Mouse (Mus musculus): ENCODE measurements around the gene Nup98. TPM values are rescaled to one million over a fixed set of nuclear protein-coding genes. Genes with fewer than 3 reads are reported as not detected.

Nup98 gene
- total RNA-seq, 2 experiments from 2014 or later = 41.6 to 45.3 TPM

- no peak for DNase-seq (ENCODE audit: extremely low spot score in 1 of 2, low spot score in 2 of 2)
- no peak for TF ChIP-seq CTCF (IDR thresholded peaks at IDR 0.05)
- H3K27ac ChIP-seq = no peak overlapping the region
- no peak overlapping the region for H3K4me3 ChIP-seq
- intact Hi-C loops (cut with DNase I) = no loop called here
These were observed 96.7 kb downstream of the Nup98 start for GRCm38 (mm10) chr7:102113151-102113729.

- no peak overlapping the region for H3K4me3 ChIP-seq
- H3K27ac ChIP-seq = no peak overlapping the region
- no peak for DNase-seq (ENCODE audit: extremely low spot score in 1 of 2, low spot score in 2 of 2)
- no peak for TF ChIP-seq CTCF (IDR thresholded peaks at IDR 0.05)
- intact Hi-C loops (cut with DNase I) = no loop called here
These were observed 100.2 kb downstream of the Nup98 start for GRCm38 (mm10) chr7:102109746-102110145.

GRCm38 (mm10) chr7:102109171-102109570 is 100.8 kb downstream of the Nup98 start, which contains the start of gene Art5:
TSS of gene Art5 (minus strand) at chr7:102109489.
- H3K4me3 ChIP-seq = no peak within 1 kb of the TSS
- no peak for TF ChIP-seq CTCF (IDR thresholded peaks at IDR 0.05)
- DNase-seq (ENCODE audit: extremely low spot score in 1 of 2, low spot score in 2 of 2) = no peak
- intact Hi-C loops (cut with DNase I) = no loop called here
- no peak within 1 kb of the TSS for H3K27ac ChIP-seq

DNA sequence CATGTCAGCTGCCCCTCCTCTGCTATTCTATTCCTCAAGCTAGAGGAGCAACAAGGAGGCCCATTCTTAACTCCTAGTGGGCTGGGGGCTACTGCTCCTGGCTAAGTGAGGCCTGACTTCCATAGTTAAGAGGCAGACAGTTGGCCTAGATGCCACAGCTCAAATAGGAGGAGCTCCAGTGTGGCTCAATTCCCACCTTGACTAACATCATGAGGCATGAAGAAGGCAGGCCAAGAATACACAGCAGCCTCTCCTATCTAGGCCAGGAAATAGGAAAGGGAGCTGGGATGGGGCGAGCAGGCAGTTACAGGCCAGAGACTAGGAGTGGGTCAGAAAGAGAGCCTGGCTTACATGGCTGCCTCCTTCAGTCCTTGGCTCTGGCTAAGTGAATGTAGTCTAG is 101.8 kb downstream of the Nup98 start:
- no peak for TF ChIP-seq CTCF (IDR thresholded peaks at IDR 0.05)
- Histone ChIP-seq H3K4me3 (no peak overlapping the region), H3K27ac (no peak overlapping the region)
- intact Hi-C loops (cut with DNase I) = no loop called here
- DNase-seq (ENCODE audit: extremely low spot score in 1 of 2, low spot score in 2 of 2) = no peak

DNA sequence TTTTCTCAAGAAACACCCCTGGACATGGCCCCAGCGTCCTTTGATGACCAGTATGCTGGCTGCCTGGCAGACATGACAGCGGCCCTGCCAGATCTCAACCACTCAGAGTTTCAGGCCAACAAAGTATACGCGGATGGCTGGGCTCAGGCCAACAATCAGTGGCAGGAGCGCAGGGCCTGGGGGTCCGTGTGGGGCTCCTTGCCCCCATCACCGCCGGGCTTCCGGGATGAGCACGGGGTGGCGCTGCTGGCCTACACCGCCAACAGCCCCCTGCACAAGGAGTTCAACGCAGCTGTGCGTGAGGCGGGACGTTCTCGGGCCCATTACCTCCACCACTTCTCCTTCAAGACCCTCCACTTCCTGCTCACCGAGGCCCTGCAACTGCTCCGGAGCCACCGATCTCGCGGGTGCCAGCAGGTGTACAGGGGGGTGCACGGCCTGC is 103.3 kb downstream of the Nup98 start:
- DNase-seq (ENCODE audit: extremely low spot score in 1 of 2, low spot score in 2 of 2) = no peak
- intact Hi-C loops (cut with DNase I) = no loop called here
- no peak for TF ChIP-seq CTCF (IDR thresholded peaks at IDR 0.05)
- Histone ChIP-seq H3K27ac (no peak overlapping the region), H3K4me3 (no peak overlapping the region)

DNA sequence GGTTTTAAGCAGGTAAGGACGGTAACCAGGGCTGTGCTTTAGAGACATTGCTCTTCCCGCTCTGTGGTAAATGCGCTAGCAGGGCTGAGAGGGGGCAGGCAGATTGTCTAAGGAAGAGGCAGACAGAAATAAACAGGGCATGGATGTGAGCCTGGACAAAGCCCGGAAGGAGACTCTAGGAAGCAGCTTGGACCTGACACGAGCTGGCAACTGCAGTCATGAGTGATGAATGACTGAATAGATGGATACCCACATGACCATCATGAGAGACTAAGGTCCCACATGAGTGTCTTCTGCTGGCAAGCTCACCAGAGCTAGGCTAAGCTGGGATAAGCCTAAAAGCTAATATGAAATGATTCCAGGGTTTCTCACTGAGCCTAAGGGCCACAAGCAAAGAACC is 105.8 kb downstream of the Nup98 start:
- DNase-seq (ENCODE audit: extremely low spot score in 1 of 2, low spot score in 2 of 2) = no peak
- H3K27ac ChIP-seq = no peak overlapping the region
- intact Hi-C loops (cut with DNase I) = no loop called here
- no peak overlapping the region for H3K4me3 ChIP-seq
- no peak for TF ChIP-seq CTCF (IDR thresholded peaks at IDR 0.05)

DNA sequence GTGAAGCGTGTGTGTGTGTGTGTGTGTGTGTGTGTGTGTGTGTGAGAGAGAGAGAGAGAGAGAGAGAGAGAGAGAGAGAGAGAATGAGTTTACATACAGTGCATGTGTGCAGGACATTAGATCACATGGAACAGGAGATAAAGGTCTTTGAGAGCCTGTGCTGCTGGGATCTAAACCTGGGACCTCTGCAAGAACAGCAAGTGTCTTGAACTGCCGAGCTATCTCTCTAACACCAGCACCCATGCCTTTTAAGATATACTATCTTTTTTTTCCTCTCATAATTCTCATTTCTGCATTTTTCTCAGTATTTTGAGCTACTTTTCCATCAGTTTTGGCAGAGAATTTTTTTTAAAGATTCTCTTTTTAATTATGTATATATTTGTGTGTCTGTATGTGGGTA is 106.4 kb downstream of the Nup98 start:
- intact Hi-C loops (cut with DNase I) = no loop called here
- Histone ChIP-seq H3K4me3 (no peak overlapping the region), H3K27ac (no peak overlapping the region)
- no peak for TF ChIP-seq CTCF (IDR thresholded peaks at IDR 0.05)
- no peak for DNase-seq (ENCODE audit: extremely low spot score in 1 of 2, low spot score in 2 of 2)

DNA sequence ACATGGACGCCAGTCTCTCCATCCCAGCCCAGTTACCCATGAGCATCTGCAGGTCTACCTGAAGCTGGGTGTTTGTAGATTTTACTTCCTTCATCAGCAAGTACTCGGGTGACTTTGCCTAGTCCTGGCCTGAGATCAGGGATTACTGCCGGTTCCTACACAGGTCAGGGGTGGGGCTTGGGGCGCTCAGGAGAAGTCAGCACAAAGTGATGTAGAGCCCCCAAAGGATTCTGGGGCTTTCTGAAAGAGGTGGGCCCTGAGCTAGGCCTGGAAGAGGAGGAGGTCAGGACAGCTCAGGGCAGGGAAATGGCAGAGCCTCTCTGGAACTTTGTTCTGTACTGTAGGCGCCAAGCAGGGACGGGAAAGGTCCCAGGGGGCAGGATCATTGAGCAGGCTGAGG is 107.3 kb downstream of the Nup98 start:
- no peak overlapping the region for H3K27ac ChIP-seq
- no peak overlapping the region for H3K4me3 ChIP-seq
- intact Hi-C loops (cut with DNase I) = no loop called here
- no peak for TF ChIP-seq CTCF (IDR thresholded peaks at IDR 0.05)
- DNase-seq (ENCODE audit: extremely low spot score in 1 of 2, low spot score in 2 of 2) = no peak

DNA sequence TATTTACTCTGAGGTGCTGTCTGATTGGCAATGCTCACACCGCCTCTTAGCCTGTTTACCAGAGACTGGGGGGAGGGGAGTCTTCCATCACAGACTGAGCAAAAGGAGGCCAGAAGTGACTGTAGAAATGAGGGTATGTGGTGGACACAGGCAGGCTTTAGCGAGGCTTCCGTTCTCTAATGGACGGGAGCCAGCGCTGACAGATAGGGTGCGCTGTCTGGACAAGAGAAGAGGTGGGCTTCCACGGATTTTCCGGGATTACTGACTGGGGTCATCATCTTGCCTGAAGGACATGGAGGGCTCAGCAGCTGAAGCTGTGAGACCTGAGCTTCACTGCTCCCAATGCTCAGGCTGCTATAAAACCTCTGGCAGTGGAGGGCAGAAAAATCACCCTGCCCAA is 107.7 kb downstream of the Nup98 start:
- Histone ChIP-seq H3K27ac (no peak overlapping the region), H3K4me3 (no peak overlapping the region)
- DNase-seq (ENCODE audit: extremely low spot score in 1 of 2, low spot score in 2 of 2) = no peak
- intact Hi-C loops (cut with DNase I) = no loop called here
- TF ChIP-seq CTCF (IDR thresholded peaks at IDR 0.05) = no peak

GRCm38 (mm10) chr7:102101487-102101886 is 108.5 kb downstream of the Nup98 start, which contains the start of gene Art1:
TSS of gene Art1 (plus strand) at chr7:102101743.
- intact Hi-C loops (cut with DNase I) = no loop called here
- TF ChIP-seq CTCF (IDR thresholded peaks at IDR 0.05) = no peak
- no peak within 1 kb of the TSS for H3K27ac ChIP-seq

DNA sequence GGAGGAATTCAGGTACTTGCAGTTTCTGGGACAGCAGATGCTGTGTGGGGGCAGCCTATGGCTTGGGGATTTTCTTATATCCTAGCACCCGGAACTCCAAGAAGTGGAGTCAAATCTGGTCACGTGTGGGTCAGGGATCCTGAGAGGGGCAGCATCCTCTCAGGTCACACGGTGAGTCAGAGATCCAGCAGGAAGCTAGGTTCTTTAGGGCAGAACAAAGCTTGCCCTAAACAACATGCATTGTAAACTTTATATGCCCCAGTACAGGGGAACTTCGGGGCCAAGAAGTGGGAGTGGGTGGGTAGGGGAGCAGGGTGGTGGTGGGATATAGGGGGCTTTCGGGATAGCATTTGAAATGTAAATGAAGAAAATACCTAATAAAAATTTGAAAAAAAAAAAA is 109.1 kb downstream of the Nup98 start:
- intact Hi-C loops (cut with DNase I) = no loop called here
- Histone ChIP-seq H3K4me3 (no peak overlapping the region), H3K27ac (no peak overlapping the region)
- TF ChIP-seq CTCF (IDR thresholded peaks at IDR 0.05) = no peak
- no peak for DNase-seq (ENCODE audit: extremely low spot score in 1 of 2, low spot score in 2 of 2)

More at GRCm38 (mm10) chr7:102101487-102101886, 108.5 kb downstream of the Nup98 start, which contains the start of gene Art1:
- H3K4me3 ChIP-seq = no peak within 1 kb of the TSS
- DNase-seq (ENCODE audit: extremely low spot score in 1 of 2, low spot score in 2 of 2) = no peak

DNA sequence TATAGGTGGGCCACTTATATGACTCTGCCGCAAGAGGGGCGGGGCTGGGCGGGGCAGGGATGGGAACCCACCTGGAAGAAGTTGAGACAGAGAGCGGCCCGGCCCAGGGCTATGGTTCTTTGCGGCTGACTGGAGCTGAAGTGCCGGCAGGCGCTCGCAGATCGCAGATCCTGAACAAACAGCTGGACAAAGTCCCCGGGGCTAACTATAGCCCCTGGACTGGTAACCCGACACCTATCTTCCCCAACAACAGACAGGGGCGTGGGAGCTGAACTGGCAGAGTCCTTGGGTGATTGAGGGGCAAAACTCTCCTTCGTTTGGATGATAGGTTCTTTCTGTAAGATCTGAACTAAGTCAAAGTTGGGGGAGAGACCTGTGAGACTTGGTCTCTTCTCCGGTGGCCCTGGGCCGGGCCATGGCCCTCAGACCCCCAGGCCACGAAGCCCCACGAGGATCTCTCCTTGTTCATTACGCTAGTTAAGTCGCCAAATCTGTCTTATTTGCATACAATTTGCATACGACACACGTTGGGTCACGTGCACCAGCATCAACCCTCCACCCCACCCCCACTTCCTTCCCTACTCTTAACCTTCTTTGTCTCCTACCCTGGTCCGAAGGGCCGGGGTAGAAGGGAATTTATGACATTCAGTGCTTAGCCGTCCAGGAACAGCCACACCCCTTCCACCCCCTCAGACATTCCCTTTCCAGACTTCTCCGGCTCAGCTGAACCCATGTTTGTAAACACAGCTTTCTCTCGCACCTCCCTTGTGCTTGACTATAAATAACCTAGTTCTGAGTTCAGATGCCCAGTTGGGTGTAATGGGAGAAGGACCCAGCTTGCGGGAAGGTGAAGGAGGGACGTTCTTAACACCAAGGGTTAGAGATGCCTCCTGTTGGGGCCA is 110.0 kb downstream of the Nup98 start:
- H3K27ac ChIP-seq = no peak overlapping the region
- intact Hi-C loops (cut with DNase I) = no loop called here
- H3K4me3 ChIP-seq = no peak overlapping the region
- no peak for TF ChIP-seq CTCF (IDR thresholded peaks at IDR 0.05)
- DNase-seq (ENCODE audit: extremely low spot score in 1 of 2, low spot score in 2 of 2) = no peak
